8 mouse cellular contexts compared by ENCODE assay signal in genomic region chr4:134343071-134344031, GRCm38 (mm10). TPM values are rescaled to one million over a fixed set of nuclear protein-coding genes. Genes with fewer than 3 reads are reported as not detected.
DNase-seq lines count a peak whose midpoint lies in the region; ATAC-seq and TF ChIP-seq lines count a peak whose summit lies in the region.

Gene Slc30a2 (plus strand): TSS chr4:134343181.

- peak within 1 kb of the TSS; percentile 43 for H3K4me3 ChIP-seq in ES-Bruce4 (ENCODE audit: low read depth, low read length)
- peak within 1 kb of the TSS; percentile 29 for H3K4me3 ChIP-seq in neural tube, embryonic 13.5 days

- 3% methylated on average over 61 of the region's 61 CpGs for WGBS in neural tube, embryonic 13.5 days

- H3K9ac ChIP-seq in ES-Bruce4 (ENCODE audit: low read depth, poor library complexity, severe bottlenecking), result peak within 1 kb of the TSS; percentile 25
- peak within 1 kb of the TSS; percentile 26; the same call in 1 of the 2 replicates for H3K9ac ChIP-seq in neural tube, embryonic 13.5 days

- H3K27me3 ChIP-seq in ES-Bruce4 (ENCODE audit: control insufficient read depth, insufficient read depth, low read length, poor library complexity, severe bottlenecking), result peaks cover 3% of the 10 kb centered on the region; the same call in 1 of the 2 replicates
- peaks cover 63% of the 10 kb centered on the region for H3K27me3 ChIP-seq in neural tube, embryonic 13.5 days

- no peak within 1 kb of the TSS for H3K27ac ChIP-seq in ES-Bruce4 (ENCODE audit: insufficient read depth, low read length)
- H3K27ac ChIP-seq in neural tube, embryonic 13.5 days (replicated peaks), result no peak within 1 kb of the TSS

- TF ChIP-seq CTCF in ES-Bruce4 (IDR thresholded peaks at IDR 0.05; ENCODE audit: low read depth, low read length), result no peak

- DNase-seq in adrenal gland, adult 18-20 months (ENCODE audit: low spot score in 2 of 2), result peak in 1 of 2 experiments; percentile 54
- DNase-seq in gonadal fat pad, adult 2 months (ENCODE audit: low read depth), result peak; percentile 10
- DNase-seq in kidney, postnatal 4 days, result peak; percentile 50 to 66
- no peak for DNase-seq in spleen, postnatal 10 days (ENCODE audit: low spot score in 2 of 2)
- DNase-seq in urinary bladder, postnatal 14 days (ENCODE audit: low spot score), result no peak
- DNase-seq in lung, postnatal 25 days (ENCODE audit: low spot score), result no peak

- no peak for TF ChIP-seq POLR2A in ES-Bruce4 (IDR thresholded peaks at IDR 0.05; ENCODE audit: insufficient read depth, low read length)

- H3K4me2 ChIP-seq in neural tube, embryonic 13.5 days, result peak within 1 kb of the TSS; percentile 48

- no peaks in the 10 kb centered on the region for H3K36me3 ChIP-seq in ES-Bruce4 (ENCODE audit: control insufficient read depth, insufficient read depth, low read length, poor library complexity, severe bottlenecking)
- no peaks in the 10 kb centered on the region for H3K36me3 ChIP-seq in neural tube, embryonic 13.5 days

- H3K4me1 ChIP-seq in ES-Bruce4 (ENCODE audit: control insufficient read depth, insufficient read depth, low read length), result peaks cover 7% of the 10 kb centered on the region
- H3K4me1 ChIP-seq in neural tube, embryonic 13.5 days (replicated peaks), result peaks cover 9% of the 10 kb centered on the region

- ATAC-seq in neural tube, embryonic 13.5 days (ENCODE audit: low read depth), result no peak

- TF ChIP-seq EP300 in ES-Bruce4 (IDR thresholded peaks at IDR 0.05; ENCODE audit: insufficient read depth, low read depth, low read length), result no peak

- peaks cover 7% of the 10 kb centered on the region for H3K9me3 ChIP-seq in ES-Bruce4 (replicated peaks; ENCODE audit: control insufficient read depth, insufficient read depth, low read length, poor library complexity, severe bottlenecking)
- H3K9me3 ChIP-seq in neural tube, embryonic 13.5 days, result no peaks in the 10 kb centered on the region

RNA-seq across cellular contexts. Expression of gene Slc30a2, which starts in this region (rescaled TPM):
- polyA plus RNA-seq in ES-Bruce4 (2011; ENCODE audit: insufficient read depth, insufficient read length, low read depth, missing spikeins), result 3.9 and 4.9 TPM in 2 replicates
- total RNA-seq in adrenal gland, adult 18-20 months (2021), result 10 to 100 TPM; 28.9 to 47.4 TPM
- polyA plus RNA-seq in gonadal fat pad, adult 2 months (2012; rRNA removed), result 41.8 and 53.7 TPM in 2 replicates
- 0.15 and 0.22 TPM in 2 replicates for polyA plus RNA-seq in neural tube, embryonic 13.5 days (2015; fragmentation: Nextera tagmentation; extraction: Ambion mirVana)

Comparison
In these comparisons a context has a peak if more than half of its experiments do, and no peak if none do; other contexts are left out.
1. DNase-seq: peak in gonadal fat pad, adult 2 months (single experiment) and kidney, postnatal 4 days (2 of 2); none in spleen, postnatal 10 days (0 of 2), urinary bladder, postnatal 14 days (single experiment) and lung, postnatal 25 days (single experiment).